Mouse (Mus musculus): ENCODE results near the gene Ccnq. TPM values are rescaled to one million over a fixed set of nuclear protein-coding genes. Genes with fewer than 3 reads are reported as not detected.

The Ccnq gene
- total RNA-seq, 1 experiment from 2014 or later: 12.4 TPM

DNA sequence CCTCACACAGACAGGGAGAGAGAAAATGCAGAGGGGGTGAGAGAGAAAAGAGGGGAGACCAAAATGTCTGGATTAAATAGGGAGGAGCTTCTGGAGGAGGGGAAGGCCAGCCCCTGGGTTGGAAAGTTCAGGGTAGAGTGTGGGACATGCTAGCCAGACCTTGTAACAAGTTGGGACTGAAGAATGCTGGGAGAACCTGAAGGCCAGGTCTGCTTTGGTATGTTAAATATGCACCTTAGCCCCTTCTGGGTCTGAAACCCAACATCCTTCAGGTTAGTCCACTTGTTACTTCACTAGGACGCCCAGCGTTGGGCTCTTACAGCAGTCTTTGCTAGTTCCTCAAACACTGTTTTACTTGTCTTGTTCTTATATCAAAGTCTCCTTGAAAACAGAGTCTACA lies 30.1 kb downstream of the Ccnq start:
- ATAC-seq (replicated peaks; ENCODE audit: insufficient number of reproducible peaks, low FRiP score, low TSS enrichment, poor library complexity, severe bottlenecking): no peak

DNA sequence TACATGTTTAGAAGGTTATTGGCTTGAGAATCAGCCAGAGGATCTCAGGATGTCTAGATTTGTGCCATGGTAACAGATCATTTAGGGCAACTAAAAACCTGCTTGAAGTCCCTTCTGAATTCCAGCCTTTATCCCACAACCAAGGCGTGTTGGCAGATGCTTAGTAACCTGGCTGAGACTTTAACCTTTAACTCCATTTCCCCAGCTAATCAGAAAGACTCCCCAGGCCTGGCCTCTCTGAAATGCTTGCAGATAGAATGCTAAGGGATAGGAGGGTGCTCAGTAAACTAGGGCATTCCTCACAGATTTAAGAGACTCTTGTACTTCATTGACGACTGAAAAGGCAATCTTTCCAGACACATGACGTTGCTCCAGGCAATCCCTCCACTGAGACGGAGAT lies 33.9 kb downstream of the Ccnq start:
- ATAC-seq (replicated peaks; ENCODE audit: insufficient number of reproducible peaks, low FRiP score, low TSS enrichment, poor library complexity, severe bottlenecking): no peak

DNA sequence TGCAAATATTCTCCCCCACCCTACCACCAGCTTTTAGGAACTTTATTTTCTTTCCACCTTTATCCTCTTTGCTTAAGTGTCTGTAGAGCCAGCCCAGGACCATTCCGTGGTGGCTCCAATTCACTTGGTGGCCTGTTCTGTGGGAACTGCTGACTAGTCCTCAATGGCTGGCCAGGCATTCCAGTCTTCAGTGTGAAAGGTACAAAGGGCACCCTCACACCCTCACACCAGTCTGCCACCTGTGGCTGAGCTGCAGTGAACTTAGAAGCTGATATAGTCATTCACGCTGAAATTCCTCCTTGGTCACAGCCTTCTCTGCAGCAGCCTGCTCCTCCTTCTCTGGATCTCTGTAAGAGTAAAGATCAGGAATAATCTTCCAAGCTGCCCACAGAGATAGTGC lies 42.9 kb downstream of the Ccnq start:
- ATAC-seq (replicated peaks; ENCODE audit: insufficient number of reproducible peaks, low FRiP score, low TSS enrichment, poor library complexity, severe bottlenecking): no peak

DNA sequence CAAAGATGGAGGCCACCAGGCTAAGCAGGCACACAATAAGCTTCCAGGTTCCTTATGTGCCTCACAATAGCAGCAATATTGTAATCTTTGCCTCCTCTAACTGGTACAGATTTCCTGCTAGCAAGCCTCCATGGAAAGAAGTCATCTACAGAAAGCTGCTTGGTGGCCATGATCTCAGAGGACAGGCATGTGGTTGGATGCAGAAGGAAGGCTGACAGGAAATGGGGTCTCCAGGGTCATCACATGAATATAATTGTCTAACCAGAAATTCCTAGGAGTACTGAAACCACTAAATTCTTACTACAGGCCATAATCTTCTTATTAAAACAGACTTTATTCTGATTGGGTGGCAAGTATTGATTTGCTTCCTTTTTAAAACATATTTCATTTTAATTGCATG lies 45.5 kb downstream of the Ccnq start:
- ATAC-seq (replicated peaks; ENCODE audit: insufficient number of reproducible peaks, low FRiP score, low TSS enrichment, poor library complexity, severe bottlenecking): no peak

DNA sequence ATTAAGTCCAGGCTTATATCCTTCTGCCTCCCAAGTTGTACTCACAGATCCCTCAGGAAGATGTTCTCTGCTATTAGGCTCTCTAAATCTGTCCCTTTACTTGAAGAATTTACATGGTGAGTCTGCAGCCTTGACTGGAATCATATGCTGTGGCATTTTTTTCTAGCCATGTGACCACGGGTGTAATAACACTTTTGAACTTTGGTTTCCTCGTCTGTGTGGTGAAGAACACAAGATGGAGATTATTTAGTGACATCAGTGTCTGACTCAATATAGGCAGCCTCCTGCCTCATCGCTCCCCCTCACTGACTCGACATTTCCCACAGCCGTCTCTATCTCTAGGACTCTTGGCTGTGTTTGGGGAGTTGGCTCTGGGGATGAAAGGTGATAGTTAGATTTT lies 48.4 kb downstream of the Ccnq start:
- no peak for ATAC-seq (replicated peaks; ENCODE audit: insufficient number of reproducible peaks, low FRiP score, low TSS enrichment, poor library complexity, severe bottlenecking)

DNA sequence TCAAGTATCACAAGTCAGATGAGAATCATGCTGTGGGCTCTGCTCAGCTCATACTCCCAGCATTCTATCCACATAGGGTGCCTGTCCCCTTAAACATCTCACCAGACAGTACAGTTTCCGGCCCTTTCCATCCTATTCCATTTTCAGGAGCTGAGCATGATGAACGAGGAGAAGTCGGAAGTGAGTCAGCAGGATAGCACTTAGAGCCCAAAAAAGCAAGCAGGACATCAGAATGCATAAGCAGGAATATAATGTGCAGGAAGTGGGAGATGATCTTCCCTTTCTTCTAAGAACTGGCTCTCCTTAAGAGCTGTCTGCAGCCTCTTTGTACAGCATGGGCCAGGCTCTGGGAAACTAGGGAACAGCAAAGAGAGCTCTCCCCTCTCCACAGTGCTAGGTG lies 49.2 kb downstream of the Ccnq start:
- ATAC-seq (replicated peaks; ENCODE audit: insufficient number of reproducible peaks, low FRiP score, low TSS enrichment, poor library complexity, severe bottlenecking): no peak

Other genes starting within 250 kb of the Ccnq start
- not detected in 3 replicates for gene Sebox, start 248.3 kb downstream of the Ccnq start, total RNA-seq (2017)
- 23.4 to 38.7 TPM (median 34.2 TPM) in 3 replicates for gene Tmem199, start 239.6 kb downstream of the Ccnq start, total RNA-seq (2017)
- gene Poldip2, start 239.5 kb downstream of the Ccnq start, total RNA-seq (2017): 18.0 to 27.4 TPM (median 21.5 TPM) in 3 replicates
- gene Tnfaip1, start 215.4 kb downstream of the Ccnq start, total RNA-seq (2017): 5.4 to 8.8 TPM (median 8.3 TPM) in 3 replicates
- gene Ift20, start 215.4 kb downstream of the Ccnq start, total RNA-seq (2017): 133 to 162 TPM (median 149 TPM) in 3 replicates
- gene Tmem97, start 201.0 kb downstream of the Ccnq start, total RNA-seq (2017): 1.8 to 6.2 TPM (median 4.5 TPM) in 3 replicates
- gene Nlk, start 54.4 kb downstream of the Ccnq start, total RNA-seq (2017): 22.7 to 69.9 TPM (median 36.2 TPM) in 3 replicates
- gene Lyrm9, start 74.9 kb upstream of the Ccnq start, total RNA-seq (2017): 11.8 to 34.1 TPM (median 16.2 TPM) in 3 replicates
- not detected in 3 replicates for gene Nos2, start 169.1 kb upstream of the Ccnq start, total RNA-seq (2017)
- gene Lgals9, start 233.2 kb upstream of the Ccnq start, total RNA-seq (2017): 23.7 to 36.3 TPM (median 30.3 TPM) in 3 replicates